Mouse (Mus musculus) MEL (cell line): Measurements from ENCODE around the gene Zfc3h1. TPM values are rescaled to one million over a fixed set of nuclear protein-coding genes. Genes with fewer than 3 reads are reported as not detected.

Source experiments
- DNase-seq: peaks from one replicate; pipeline ENCODE4 v3.0.0; 2011; ENCODE audit warnings: low read depth, low spot score
- H3K27ac ChIP-seq: 2 replicates; pipeline ENCODE4 v1.5.1; 2012; ENCODE audit warnings: low read depth, mild to moderate bottlenecking, control low read depth, low read length, moderate library complexity; ENCODE audit not compliant: control insufficient read depth
- H3K27me3 ChIP-seq, 2 experiments: fragments of 150-350 bp in 1 of 2; sonication (generic) in 1 of 2; 2 replicates each; pipeline ENCODE4 v1.6.1; 2012; ENCODE audit warnings: low read length in 2 of 2, mild to moderate bottlenecking in 2 of 2, improper control_type of control experiment in 1 of 2, moderate library complexity in 1 of 2; ENCODE audit not compliant: insufficient read depth in 2 of 2, control insufficient read depth in 1 of 2
- H3K36me3 ChIP-seq, 2 experiments: 2 replicates each; pipeline ENCODE4 v1.6.1; 2012 to 2014; ENCODE audit warnings: low read length in 2 of 2, improper control_type of control experiment in 1 of 2, inconsistent platforms in 1 of 2, mild to moderate bottlenecking in 1 of 2; ENCODE audit not compliant: insufficient read depth in 2 of 2, control insufficient read depth in 1 of 2
- H3K4me1 ChIP-seq, 2 experiments: fragments of 150-350 bp in 1 of 2; sonication (generic) in 1 of 2; 2 replicates each; pipeline ENCODE4 v1.6.1; 2012; ENCODE audit warnings: low read length in 2 of 2, improper control_type of control experiment in 1 of 2, mild to moderate bottlenecking in 1 of 2; ENCODE audit not compliant: insufficient read depth in 2 of 2, control insufficient read depth in 1 of 2
- H3K4me3 ChIP-seq, 2 experiments: fragments of 150-350 bp in 1 of 2; sonication (generic) in 1 of 2; 2 replicates each; pipeline ENCODE4 v1.5.1; 2012; ENCODE audit warnings: low read depth in 2 of 2, low read length in 2 of 2, mild to moderate bottlenecking in 2 of 2, moderate library complexity in 2 of 2, control low read depth in 1 of 2, improper control_type of control experiment in 1 of 2; ENCODE audit not compliant: control insufficient read depth in 1 of 2, insufficient read depth in 1 of 2
- H3K79me2 ChIP-seq: 2 replicates; pipeline ENCODE4 v1.6.1; 2012; ENCODE audit warnings: mild to moderate bottlenecking, low read length, moderate library complexity; ENCODE audit not compliant: control insufficient read depth, poor library complexity, insufficient read depth
- H3K9ac ChIP-seq: 2 replicates; pipeline ENCODE4 v1.6.1; 2012; ENCODE audit warnings: low read depth, mild to moderate bottlenecking, control low read depth, low read length, moderate library complexity; ENCODE audit not compliant: control insufficient read depth, poor library complexity, severe bottlenecking
- H3K9me3 ChIP-seq: fragments of 150-350 bp; sonication (generic); replicated peaks from 2 replicates; pipeline ENCODE4 v1.6.1; 2012; ENCODE audit warnings: mild to moderate bottlenecking, low read length, improper control_type of control experiment, moderate library complexity; ENCODE audit not compliant: insufficient read depth
- BHLHE40 ChIP-seq: IDR thresholded peaks from 2 replicates; pipeline ENCODE4 v1.6.1; 2012; ENCODE audit warnings: low read depth, mild to moderate bottlenecking, inconsistent platforms, low read length, improper control_type of control experiment, borderline replicate concordance
- CHD2 ChIP-seq: IDR thresholded peaks from 2 replicates; pipeline ENCODE4 v1.6.1; 2011; ENCODE audit warnings: low read length, improper control_type of control experiment
- CTCF ChIP-seq, 3 experiments: IDR thresholded peaks in 2 of 3; conservative IDR thresholded peaks in 1 of 3; 2 replicates each; pipeline ENCODE4 v1.5.1; 2011 to 2012; ENCODE audit warnings: low read length in 3 of 3, low read depth in 2 of 3, mild to moderate bottlenecking in 2 of 3, improper control_type of control experiment in 1 of 3, inconsistent platforms in 1 of 3, mixed read lengths in 1 of 3, moderate library complexity in 1 of 3; ENCODE audit not compliant: control insufficient read depth in 1 of 3, insufficient read depth in 1 of 3, poor library complexity in 1 of 3, severe bottlenecking in 1 of 3
- EP300 ChIP-seq, 2 experiments: IDR thresholded peaks; 2 replicates each; pipeline ENCODE4 v1.6.1; 2011; ENCODE audit warnings: improper control_type of control experiment in 2 of 2, low read length in 2 of 2, low read depth in 1 of 2, mild to moderate bottlenecking in 1 of 2
- GABPA ChIP-seq: IDR thresholded peaks from 2 replicates; pipeline ENCODE4 v1.6.1; 2012; ENCODE audit warnings: low read depth, mild to moderate bottlenecking, inconsistent platforms, low read length, improper control_type of control experiment, moderate library complexity
- GATA1 ChIP-seq: IDR thresholded peaks from 2 replicates; pipeline ENCODE4 v1.6.1; 2011; ENCODE audit warnings: low read depth, low read length, improper control_type of control experiment
- KAT2A ChIP-seq: conservative IDR thresholded peaks from 2 replicates; pipeline ENCODE4 v1.6.1; 2012; ENCODE audit warnings: low read depth, low read length, improper control_type of control experiment, inconsistent platforms
- MAZ ChIP-seq: IDR thresholded peaks from 2 replicates; pipeline ENCODE4 v1.6.1; 2012; ENCODE audit warnings: low read depth, mild to moderate bottlenecking, inconsistent platforms, low read length, improper control_type of control experiment
- MEF2A ChIP-seq: IDR thresholded peaks from 2 replicates; pipeline ENCODE4 v1.6.1; 2014; ENCODE audit warnings: low read depth, mild to moderate bottlenecking, inconsistent platforms, low read length, improper control_type of control experiment; ENCODE audit not compliant: poor library complexity, insufficient replicate concordance, severe bottlenecking; ENCODE audit errors: extremely low read depth
- MYC ChIP-seq: IDR thresholded peaks from 2 replicates; pipeline ENCODE4 v1.6.1; 2011; ENCODE audit warnings: low read depth, mild to moderate bottlenecking, low read length, improper control_type of control experiment, moderate library complexity
- POLR2AphosphoS5 ChIP-seq: IDR thresholded peaks from 2 replicates; pipeline ENCODE4 v1.6.1; 2012; ENCODE audit warnings: low read depth, borderline replicate concordance, mild to moderate bottlenecking, inconsistent platforms, low read length, moderate library complexity, mixed read lengths
- SMC3 ChIP-seq: IDR thresholded peaks from 2 replicates; pipeline ENCODE4 v1.6.1; 2011; ENCODE audit warnings: low read depth, low read length, improper control_type of control experiment
- TCF12 ChIP-seq: IDR thresholded peaks from 2 replicates; pipeline ENCODE4 v1.6.1; 2014; ENCODE audit warnings: low read depth, mild to moderate bottlenecking, inconsistent platforms, low read length, improper control_type of control experiment, moderate library complexity
- USF1 ChIP-seq: IDR thresholded peaks from 2 replicates; pipeline ENCODE4 v1.6.1; 2014; ENCODE audit warnings: low read depth, mild to moderate bottlenecking, inconsistent platforms, low read length, improper control_type of control experiment, moderate library complexity
- USF2 ChIP-seq, 2 experiments: IDR thresholded peaks; 2 replicates each; pipeline ENCODE4 v1.6.1; 2011 to 2012; ENCODE audit warnings: improper control_type of control experiment in 2 of 2, low read length in 2 of 2, borderline replicate concordance in 1 of 2, inconsistent platforms in 1 of 2, low read depth in 1 of 2, mild to moderate bottlenecking in 1 of 2; ENCODE audit not compliant: insufficient read depth in 1 of 2
- ZC3H11A ChIP-seq: IDR thresholded peaks from 2 replicates; pipeline ENCODE4 v1.6.1; 2012; ENCODE audit warnings: low read depth, mild to moderate bottlenecking, inconsistent platforms, low read length, improper control_type of control experiment
- ZMIZ1 ChIP-seq: IDR thresholded peaks from 2 replicates; pipeline ENCODE4 v1.6.1; 2012; ENCODE audit warnings: low read depth, mild to moderate bottlenecking, inconsistent platforms, low read length, improper control_type of control experiment, moderate library complexity
- ZNF384 ChIP-seq: IDR thresholded peaks from 2 replicates; pipeline ENCODE4 v1.6.1; 2012; ENCODE audit warnings: low read depth, mild to moderate bottlenecking, inconsistent platforms, low read length, improper control_type of control experiment
- polyA plus RNA-seq, 2 experiments: library from polyadenylated mRNA; stranded (reverse) in 1 of 2; unstranded in 1 of 2; fragments of >175 nt in 1 of 2; fragments of >200 nt in 1 of 2; gene quantifications; 2 replicates each; pipeline versions ENCODE4 v1.2.1 to v1.2.4; 2012; ENCODE audit warnings: low replicate concordance in 2 of 2, low read depth in 1 of 2; ENCODE audit not compliant: insufficient read length in 2 of 2, insufficient read depth in 1 of 2, missing spikeins in 1 of 2
- total RNA-seq: library from RNA; depleted of rRNA; stranded (reverse); fragments of 300-350 nt; gene quantifications from 2 replicates; pipeline ENCODE4 v1.2.3, GENCODE M21; 2012

Gene Zfc3h1
- total and polyA plus RNA-seq, 3 experiments, result 14.4 to 28.7 TPM; not detected in 1

DNA sequence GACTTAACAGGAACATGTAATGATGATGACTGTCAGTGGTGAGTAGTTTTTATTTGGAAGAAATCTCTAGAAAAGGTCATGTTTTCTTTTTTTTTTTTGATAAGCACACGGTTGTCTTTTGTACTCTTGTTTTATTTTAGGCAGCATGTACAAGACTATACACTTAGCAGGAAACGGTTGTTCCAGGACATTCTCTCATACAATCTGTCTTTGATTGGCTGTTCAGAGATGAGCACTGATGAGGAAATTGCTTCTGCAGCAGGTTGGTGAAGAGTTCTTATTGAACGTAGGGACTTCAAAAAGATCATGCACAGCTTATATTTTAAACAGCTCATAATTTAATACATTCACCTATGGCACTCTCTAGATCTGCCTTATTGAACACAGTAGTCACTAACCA lies 29.3 kb downstream of the Zfc3h1 start:
- no peak overlapping the region for H3K4me3 ChIP-seq

GRCm38 (mm10) chr10:115421976-115422375 lies 37.2 kb downstream of the Zfc3h1 start:
- Histone ChIP-seq H3K27ac (no peak overlapping the region), H3K27me3 (no peaks in the 10 kb centered on the region), H3K36me3 (peaks cover 0 to 44% of the 10 kb centered on the region in 2 experiments; a peak in 3 of 4 replicates), H3K4me3 (no peak overlapping the region), H3K79me2 (no peaks in the 10 kb centered on the region), H3K4me1 (no peaks in the 10 kb centered on the region), H3K9me3 (no peaks in the 10 kb centered on the region), H3K9ac (no peak overlapping the region)
- DNase-seq, result no peak
- no peak for TF ChIP-seq USF2 (IDR thresholded peaks at IDR 0.05; ENCODE audit: borderline replicate concordance in 1 of 2, insufficient read depth in 1 of 2, low read depth in 1 of 2, low read length in 2 of 2)
- no peak for TF ChIP-seq EP300 (IDR thresholded peaks at IDR 0.05; ENCODE audit: low read depth in 1 of 2, low read length in 2 of 2)
- TF ChIP-seq USF1, result no peak
- no peak for TF ChIP-seq CTCF (IDR thresholded peaks at IDR 0.05 in 2 of 3, conservative IDR thresholded peaks at IDR 0.05 in 1 of 3; ENCODE audit: control insufficient read depth in 1 of 3, insufficient read depth in 1 of 3, low read depth in 2 of 3, low read length in 3 of 3, poor library complexity in 1 of 3, severe bottlenecking in 1 of 3)
- no peak for TF ChIP-seq CHD2
- TF ChIP-seq MYC, result no peak
- TF ChIP-seq MAZ, result no peak
- no peak for TF ChIP-seq POLR2AphosphoS5
- no peak for TF ChIP-seq GABPA

More for the DNA sequence above, 29.3 kb downstream of the Zfc3h1 start:
- Histone ChIP-seq H3K9me3 (no peaks in the 10 kb centered on the region), H3K9ac (no peak overlapping the region), H3K27me3 (no peaks in the 10 kb centered on the region), H3K4me1 (no peaks in the 10 kb centered on the region), H3K79me2 (no peaks in the 10 kb centered on the region; the same call in 1 of the 2 replicates), H3K36me3 (peaks cover 0 to 60% of the 10 kb centered on the region in 2 experiments; a peak in 2 of 4 replicates), H3K27ac (no peak overlapping the region)
- DNase-seq, result no peak
- TF ChIP-seq GATA1 (no peak), GABPA (no peak), ZNF384 (no peak), ZC3H11A (no peak)

DNA sequence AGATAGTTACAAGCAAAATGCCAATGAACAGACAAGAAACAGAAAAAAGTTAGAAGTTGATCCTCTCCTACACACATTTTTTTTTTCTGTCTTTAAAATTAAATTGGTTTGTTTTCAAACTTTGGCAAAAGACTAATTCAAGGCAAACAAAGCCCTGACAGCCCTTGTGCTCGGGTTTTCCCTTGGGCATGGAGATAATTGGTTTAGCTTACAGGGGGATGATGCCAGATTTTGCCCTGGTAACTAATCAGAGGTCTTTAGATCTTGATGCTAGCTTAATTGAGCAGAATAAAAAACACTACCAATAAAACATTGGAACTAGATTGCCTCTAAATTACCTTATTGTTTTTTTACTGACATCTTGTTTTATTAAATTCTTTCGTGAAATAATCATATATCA lies 40.6 kb downstream of the Zfc3h1 start:
- Histone ChIP-seq H3K79me2 (no peaks in the 10 kb centered on the region), H3K36me3 (peaks cover 0 to 43% of the 10 kb centered on the region in 2 experiments; a peak in 3 of 4 replicates)

More for the DNA sequence above, 40.6 kb downstream of the Zfc3h1 start:
- H3K4me1 ChIP-seq, result no peaks in the 10 kb centered on the region
- no peak overlapping the region for H3K9ac ChIP-seq
- H3K27me3 ChIP-seq, result no peaks in the 10 kb centered on the region
- no peak for DNase-seq
- TF ChIP-seq KAT2A (no peak), SMC3 (no peak), EP300 (IDR thresholded peaks at IDR 0.05; ENCODE audit: low read depth in 1 of 2, low read length in 2 of 2) (no peak), MEF2A (no peak), TCF12 (no peak), ZMIZ1 (no peak), BHLHE40 (no peak)
- no peak overlapping the region for H3K27ac ChIP-seq
- H3K9me3 ChIP-seq, result no peaks in the 10 kb centered on the region
- no peak overlapping the region for H3K4me3 ChIP-seq
